Mouse (Mus musculus): ENCODE measurements around the gene Morn3. TPM values are rescaled to one million over a fixed set of nuclear protein-coding genes. Genes with fewer than 3 reads are reported as not detected.

Gene Morn3
- not detected in 2 replicates for polyA plus RNA-seq (2014; fragmentation: Nextera tagmentation; extraction: Ambion mirVana)

DNA sequence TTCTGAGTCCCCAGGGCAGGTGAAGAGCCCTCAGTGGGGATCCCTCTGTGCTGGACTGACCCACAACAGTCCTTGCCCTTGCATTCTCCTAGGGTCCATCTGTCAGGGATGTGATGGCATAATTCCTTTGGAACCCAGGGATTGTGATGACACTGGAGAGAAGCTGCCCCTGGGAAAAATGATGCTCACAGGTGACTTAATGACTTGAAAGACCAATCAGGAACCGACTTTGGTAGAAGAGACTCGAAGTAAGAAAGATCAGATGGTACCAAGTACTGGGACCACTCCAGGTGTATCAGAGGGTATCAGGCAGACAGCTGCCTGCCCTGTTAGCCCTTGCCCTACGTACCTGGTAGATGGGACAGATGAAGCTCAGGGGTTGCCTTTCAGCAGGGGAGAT lies at the start of gene Morn3:
Gene Morn3, minus strand, starts transcription at position 101 of the 400 bp plus-strand sequence.
- Histone ChIP-seq H3K36me3 (ENCODE audit: control insufficient read depth, insufficient read depth, low read length) (no peaks in the 10 kb centered on the region), H3K9ac (ENCODE audit: low read length) (no peak within 1 kb of the TSS), H3K27ac (ENCODE audit: low read depth, low read length) (no peak within 1 kb of the TSS), H3K4me1 (replicated peaks; ENCODE audit: control insufficient read depth, insufficient read depth, low read length) (no peaks in the 10 kb centered on the region; the same call in 1 of the 2 replicates), H3K4me2 (ENCODE audit: low read depth, low read length, severe bottlenecking) (no peak within 1 kb of the TSS), H3K4me3 (ENCODE audit: low read depth, low read length) (no peak within 1 kb of the TSS), H3K9me3 (ENCODE audit: control insufficient read depth, low read length) (no peaks in the 10 kb centered on the region), H3K27me3 (ENCODE audit: control insufficient read depth, insufficient read depth, low read length) (no peaks in the 10 kb centered on the region)
- ATAC-seq (replicated peaks; ENCODE audit: low FRiP score) (no peak), DNase-seq (ENCODE audit: low spot score) (no peak)
- 86% methylated on average over 3 of the region's 3 CpGs for WGBS

DNA sequence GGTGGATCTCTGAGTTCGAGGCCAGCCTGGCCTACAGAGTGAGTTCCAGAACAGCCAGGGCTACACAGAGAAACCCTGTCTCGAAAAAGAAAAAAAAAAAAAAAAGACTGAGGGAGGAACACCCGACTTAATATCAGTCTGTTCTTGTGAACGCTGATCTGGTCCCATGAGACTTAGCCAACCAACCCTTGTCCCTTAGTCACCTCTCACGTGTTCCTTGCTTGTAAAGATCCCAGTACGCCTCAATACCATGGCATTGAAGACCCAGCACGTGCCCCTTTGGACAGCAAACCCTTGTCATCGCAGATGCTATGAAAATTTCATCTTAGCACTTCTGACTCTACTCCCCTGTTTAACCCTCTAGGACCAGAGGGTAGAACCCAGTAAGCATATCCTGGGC lies 49.5 kb upstream of the Morn3 start:
- 93% methylated on average over 8 of the region's 8 CpGs for WGBS
- DNase-seq (ENCODE audit: low spot score): no peak

DNA sequence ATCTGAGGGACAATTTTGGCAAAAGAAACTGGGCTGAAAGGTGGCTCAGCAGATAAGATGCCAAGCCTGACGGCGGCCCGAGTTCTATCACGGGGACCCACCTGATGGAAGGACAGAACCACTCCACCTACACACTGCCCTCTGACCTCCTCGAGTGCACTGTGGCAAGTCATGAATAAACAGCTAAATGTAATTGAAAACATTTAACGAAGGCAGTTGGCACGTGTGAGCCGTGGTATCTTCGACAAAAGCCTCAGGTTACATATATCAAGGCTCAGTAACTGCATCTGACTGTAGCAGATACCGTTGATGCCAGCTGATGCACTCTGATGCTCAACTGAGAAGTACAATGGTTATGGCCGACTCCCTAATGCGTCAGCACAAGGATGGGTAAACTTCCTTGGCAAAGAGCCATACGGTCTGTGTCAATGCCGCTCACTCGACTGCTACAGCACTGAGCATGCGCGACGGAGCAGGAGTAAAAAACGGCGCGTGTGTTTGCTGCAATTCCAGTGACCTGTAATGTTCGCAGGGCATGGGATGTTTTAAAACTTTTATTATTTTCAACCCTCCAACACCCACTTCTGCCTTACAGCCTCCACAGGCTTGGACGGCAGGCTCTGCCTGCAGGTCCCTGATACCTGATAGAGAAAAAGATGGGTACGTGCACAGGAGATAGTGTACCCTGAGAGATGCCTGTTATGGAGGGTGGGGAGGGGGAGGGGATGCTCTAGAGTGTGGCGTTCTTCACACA lies 47.6 kb upstream of the Morn3 start:
- DNase-seq (ENCODE audit: low spot score): no peak

More for the DNA sequence above, 49.5 kb upstream of the Morn3 start:
- Histone ChIP-seq H3K4me1 (replicated peaks; ENCODE audit: control insufficient read depth, insufficient read depth, low read length) (no peaks in the 10 kb centered on the region), H3K9me3 (ENCODE audit: control insufficient read depth, low read length) (no peaks in the 10 kb centered on the region), H3K27me3 (ENCODE audit: control insufficient read depth, insufficient read depth, low read length) (no peaks in the 10 kb centered on the region), H3K4me2 (ENCODE audit: low read depth, low read length, severe bottlenecking) (no peak overlapping the region), H3K36me3 (ENCODE audit: control insufficient read depth, insufficient read depth, low read length) (no peaks in the 10 kb centered on the region), H3K27ac (ENCODE audit: low read depth, low read length) (no peak overlapping the region), H3K4me3 (ENCODE audit: low read depth, low read length) (no peak overlapping the region), H3K9ac (ENCODE audit: low read length) (no peak overlapping the region)
- no peak for ATAC-seq (replicated peaks; ENCODE audit: low FRiP score)

DNA sequence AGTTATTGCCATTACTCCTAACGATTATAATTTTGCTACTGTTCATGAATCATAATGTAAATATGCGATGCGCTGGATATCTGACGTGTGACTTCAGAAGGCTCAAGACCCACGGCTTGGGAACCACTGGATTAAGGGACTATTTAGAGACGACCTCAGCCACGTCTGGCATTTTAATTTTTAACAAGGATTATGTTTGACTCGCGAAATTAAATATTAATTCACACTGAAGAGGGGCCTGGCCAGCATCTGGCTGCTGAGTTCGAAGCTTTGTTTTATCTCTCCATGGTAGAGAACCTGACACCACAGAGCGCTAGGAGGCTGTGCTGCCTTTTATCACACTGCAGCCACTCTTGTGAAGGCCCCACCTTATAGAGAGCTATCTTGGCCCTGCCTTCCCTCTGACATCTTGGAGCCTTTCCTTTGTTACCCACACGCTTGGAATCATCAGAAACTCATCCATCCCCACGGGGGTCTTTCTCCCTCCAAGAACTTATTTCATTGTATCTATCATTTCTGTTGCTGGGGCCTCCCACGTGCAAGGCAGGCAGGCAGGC lies 46.3 kb upstream of the Morn3 start:
- H3K4me2 ChIP-seq (ENCODE audit: low read depth, low read length, severe bottlenecking): no peak overlapping the region
- no peaks in the 10 kb centered on the region for H3K4me1 ChIP-seq (replicated peaks; ENCODE audit: control insufficient read depth, insufficient read depth, low read length)
- no peak for DNase-seq (ENCODE audit: low spot score)
- no peaks in the 10 kb centered on the region for H3K9me3 ChIP-seq (ENCODE audit: control insufficient read depth, low read length)
- H3K4me3 ChIP-seq (ENCODE audit: low read depth, low read length): no peak overlapping the region
- H3K27ac ChIP-seq (ENCODE audit: low read depth, low read length): no peak overlapping the region
- WGBS: 85% methylated on average over 14 of the region's 14 CpGs
- H3K27me3 ChIP-seq (ENCODE audit: control insufficient read depth, insufficient read depth, low read length): no peaks in the 10 kb centered on the region
- H3K9ac ChIP-seq (ENCODE audit: low read length): no peak overlapping the region
- no peaks in the 10 kb centered on the region for H3K36me3 ChIP-seq (ENCODE audit: control insufficient read depth, insufficient read depth, low read length)
- ATAC-seq (replicated peaks; ENCODE audit: low FRiP score): no peak

More for the DNA sequence above, 47.6 kb upstream of the Morn3 start:
- no peaks in the 10 kb centered on the region for H3K27me3 ChIP-seq (ENCODE audit: control insufficient read depth, insufficient read depth, low read length)
- H3K27ac ChIP-seq (ENCODE audit: low read depth, low read length): no peak overlapping the region
- H3K9ac ChIP-seq (ENCODE audit: low read length): no peak overlapping the region
- H3K9me3 ChIP-seq (ENCODE audit: control insufficient read depth, low read length): no peaks in the 10 kb centered on the region
- ATAC-seq (replicated peaks; ENCODE audit: low FRiP score): no peak
- H3K4me2 ChIP-seq (ENCODE audit: low read depth, low read length, severe bottlenecking): no peak overlapping the region
- no peak overlapping the region for H3K4me3 ChIP-seq (ENCODE audit: low read depth, low read length)
- no peaks in the 10 kb centered on the region for H3K36me3 ChIP-seq (ENCODE audit: control insufficient read depth, insufficient read depth, low read length)
- H3K4me1 ChIP-seq (replicated peaks; ENCODE audit: control insufficient read depth, insufficient read depth, low read length): no peaks in the 10 kb centered on the region
- WGBS: 87% methylated on average over 25 of the region's 25 CpGs

DNA sequence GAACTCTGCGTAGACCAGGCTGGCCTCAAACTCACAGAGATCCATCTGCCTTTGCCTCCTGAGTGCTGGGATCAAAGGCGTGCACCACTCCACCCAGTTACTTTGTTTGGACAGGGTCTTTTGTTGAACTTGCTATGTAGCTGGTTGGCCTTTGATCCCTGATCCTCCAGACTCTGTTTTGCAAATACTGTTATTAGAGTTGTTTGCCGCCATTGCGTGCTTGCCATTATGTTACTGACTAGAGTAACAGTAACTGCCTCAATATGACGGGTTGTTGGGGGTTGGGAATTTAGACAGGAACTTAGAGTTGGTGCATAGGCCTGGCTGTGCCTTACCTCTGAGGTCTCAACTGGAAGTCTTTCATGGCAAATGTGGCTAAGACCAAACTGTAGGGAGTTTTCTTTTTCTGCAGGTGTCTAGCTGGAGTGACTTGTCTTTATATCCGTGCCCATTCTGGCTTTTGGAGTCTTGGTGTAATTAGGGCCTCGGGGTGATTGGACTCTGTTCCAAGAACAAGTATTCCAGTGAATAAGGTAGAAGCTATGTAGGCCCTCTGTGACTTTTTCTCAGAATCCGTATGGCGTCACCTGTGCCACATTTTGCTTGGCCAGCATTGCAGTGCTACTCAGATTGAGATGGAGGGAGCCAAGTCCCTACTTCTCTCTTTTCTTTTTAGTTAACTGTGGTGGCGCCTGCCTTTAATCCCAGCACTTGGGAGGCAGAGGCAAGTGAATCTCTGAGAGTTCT lies 43.9 kb upstream of the Morn3 start:
- H3K4me1 ChIP-seq (replicated peaks; ENCODE audit: control insufficient read depth, insufficient read depth, low read length): no peaks in the 10 kb centered on the region
- H3K4me3 ChIP-seq (ENCODE audit: low read depth, low read length): no peak overlapping the region
- H3K4me2 ChIP-seq (ENCODE audit: low read depth, low read length, severe bottlenecking): no peak overlapping the region
- H3K9me3 ChIP-seq (ENCODE audit: control insufficient read depth, low read length): no peaks in the 10 kb centered on the region
- no peaks in the 10 kb centered on the region for H3K27me3 ChIP-seq (ENCODE audit: control insufficient read depth, insufficient read depth, low read length)
- no peak overlapping the region for H3K9ac ChIP-seq (ENCODE audit: low read length)
- no peak overlapping the region for H3K27ac ChIP-seq (ENCODE audit: low read depth, low read length)
- 84% methylated on average over 10 of the region's 10 CpGs for WGBS
- DNase-seq (ENCODE audit: low spot score) (no peak), ATAC-seq (replicated peaks; ENCODE audit: low FRiP score) (no peak)
- no peaks in the 10 kb centered on the region for H3K36me3 ChIP-seq (ENCODE audit: control insufficient read depth, insufficient read depth, low read length)

DNA sequence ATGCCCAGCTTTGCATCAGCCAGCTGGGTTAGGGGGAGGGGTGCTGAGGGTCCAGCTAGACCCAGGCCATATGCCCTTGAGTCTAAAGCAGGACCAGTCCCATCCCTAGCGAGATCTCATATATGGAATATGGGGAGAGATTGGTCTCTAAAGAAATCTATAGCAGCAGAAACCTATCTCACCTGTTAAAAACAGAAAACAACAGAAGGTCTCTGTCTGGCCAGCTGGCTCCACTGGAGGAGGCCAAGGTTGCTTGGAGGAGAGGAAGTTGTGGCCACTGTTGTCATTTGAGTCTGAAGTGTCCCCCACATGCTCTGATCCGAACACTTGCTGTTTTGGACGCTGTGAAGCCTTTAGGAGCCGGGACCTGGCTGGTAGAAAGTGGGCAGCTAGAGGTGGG lies 42.0 kb upstream of the Morn3 start:
- no peak for ATAC-seq (replicated peaks; ENCODE audit: low FRiP score)
- 91% methylated on average over 4 of the region's 4 CpGs for WGBS
- H3K27ac ChIP-seq (ENCODE audit: low read depth, low read length): no peak overlapping the region

DNA sequence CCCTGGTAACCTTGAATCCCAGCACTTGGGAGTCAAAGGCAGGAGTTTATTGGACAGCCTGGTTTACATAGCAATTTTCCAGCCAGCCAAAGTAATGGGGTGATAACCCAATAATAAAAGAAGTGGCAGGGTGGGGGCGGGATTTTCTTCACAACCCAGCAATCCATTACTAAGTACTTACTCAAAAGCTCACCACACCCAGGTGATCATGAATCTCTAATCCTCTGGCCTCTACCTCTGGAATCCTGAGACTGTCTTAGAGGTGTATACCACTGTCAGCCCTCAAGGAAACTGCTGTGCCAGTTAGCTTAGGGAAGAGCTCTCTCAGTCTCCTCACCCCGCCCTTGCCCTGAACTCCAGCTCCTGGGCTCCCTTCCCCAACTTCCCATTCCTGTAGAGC lies 39.7 kb upstream of the Morn3 start:
- no peak overlapping the region for H3K4me3 ChIP-seq (ENCODE audit: low read depth, low read length)
- no peaks in the 10 kb centered on the region for H3K36me3 ChIP-seq (ENCODE audit: control insufficient read depth, insufficient read depth, low read length)
- WGBS: 95% methylated on average over 2 of the region's 2 CpGs
- no peak overlapping the region for H3K4me2 ChIP-seq (ENCODE audit: low read depth, low read length, severe bottlenecking)
- no peaks in the 10 kb centered on the region for H3K27me3 ChIP-seq (ENCODE audit: control insufficient read depth, insufficient read depth, low read length)
- no peaks in the 10 kb centered on the region for H3K4me1 ChIP-seq (replicated peaks; ENCODE audit: control insufficient read depth, insufficient read depth, low read length)
- H3K9me3 ChIP-seq (ENCODE audit: control insufficient read depth, low read length): no peaks in the 10 kb centered on the region
- ATAC-seq (replicated peaks; ENCODE audit: low FRiP score) (no peak), DNase-seq (ENCODE audit: low spot score) (no peak)
- H3K27ac ChIP-seq (ENCODE audit: low read depth, low read length): no peak overlapping the region
- no peak overlapping the region for H3K9ac ChIP-seq (ENCODE audit: low read length)

More for the DNA sequence above, 42.0 kb upstream of the Morn3 start:
- no peaks in the 10 kb centered on the region for H3K27me3 ChIP-seq (ENCODE audit: control insufficient read depth, insufficient read depth, low read length)
- no peaks in the 10 kb centered on the region for H3K36me3 ChIP-seq (ENCODE audit: control insufficient read depth, insufficient read depth, low read length)
- no peaks in the 10 kb centered on the region for H3K9me3 ChIP-seq (ENCODE audit: control insufficient read depth, low read length)
- DNase-seq (ENCODE audit: low spot score): no peak
- H3K4me2 ChIP-seq (ENCODE audit: low read depth, low read length, severe bottlenecking): no peak overlapping the region
- no peak overlapping the region for H3K4me3 ChIP-seq (ENCODE audit: low read depth, low read length)
- no peak overlapping the region for H3K9ac ChIP-seq (ENCODE audit: low read length)
- H3K4me1 ChIP-seq (replicated peaks; ENCODE audit: control insufficient read depth, insufficient read depth, low read length): no peaks in the 10 kb centered on the region

DNA sequence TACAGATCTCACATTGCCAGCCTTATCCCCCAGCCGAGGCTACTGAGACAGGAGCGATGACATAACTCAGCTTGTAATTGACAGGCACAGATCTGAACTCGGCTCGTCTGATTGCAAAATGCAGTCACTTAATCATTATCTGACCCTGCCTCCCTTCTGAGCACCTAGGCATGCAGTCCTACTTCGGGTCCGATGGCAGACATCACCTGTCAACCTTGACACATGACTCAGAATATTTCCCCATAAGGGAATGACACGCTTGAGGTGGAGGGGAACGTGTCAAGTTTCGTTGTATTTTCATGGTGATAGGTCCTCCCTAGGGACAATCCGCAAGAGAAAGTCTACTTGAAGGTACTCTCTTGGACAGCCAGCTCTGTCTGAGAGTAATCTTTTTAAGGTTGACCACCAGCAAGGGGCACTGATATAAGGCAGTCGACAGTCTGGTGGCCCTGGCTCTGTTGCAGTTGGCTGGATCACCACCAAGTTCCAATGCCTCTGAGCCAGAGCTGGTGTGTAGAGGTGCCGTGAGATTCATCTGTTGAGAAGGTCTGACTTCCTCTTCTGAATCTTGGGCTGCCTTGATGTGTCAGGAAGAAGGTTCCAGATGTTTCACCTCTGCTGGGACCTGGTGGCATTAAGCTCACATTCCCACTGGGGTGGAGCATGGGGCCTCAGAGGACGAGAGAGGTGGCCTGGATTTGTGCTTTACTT lies 36.7 kb upstream of the Morn3 start:
- no peak for DNase-seq (ENCODE audit: low spot score)
- no peak overlapping the region for H3K27ac ChIP-seq (ENCODE audit: low read depth, low read length)
- H3K4me3 ChIP-seq (ENCODE audit: low read depth, low read length): no peak overlapping the region
- H3K9ac ChIP-seq (ENCODE audit: low read length): no peak overlapping the region
- no peaks in the 10 kb centered on the region for H3K36me3 ChIP-seq (ENCODE audit: control insufficient read depth, insufficient read depth, low read length)
- 85% methylated on average over 13 of the region's 13 CpGs for WGBS
- peaks cover 3% of the 10 kb centered on the region; the same call in 1 of the 2 replicates for H3K9me3 ChIP-seq (ENCODE audit: control insufficient read depth, low read length)
- H3K27me3 ChIP-seq (ENCODE audit: control insufficient read depth, insufficient read depth, low read length): no peaks in the 10 kb centered on the region
- no peak overlapping the region for H3K4me2 ChIP-seq (ENCODE audit: low read depth, low read length, severe bottlenecking)
- no peaks in the 10 kb centered on the region for H3K4me1 ChIP-seq (replicated peaks; ENCODE audit: control insufficient read depth, insufficient read depth, low read length)
- no peak for ATAC-seq (replicated peaks; ENCODE audit: low FRiP score)
